Mouse (Mus musculus) megakaryocyte, embryonic 14.5 days (primary cell): Measurements from ENCODE around the gene Natd1. TPM values are rescaled to one million over a fixed set of nuclear protein-coding genes. Genes with fewer than 3 reads are reported as not detected.

ENCODE experiments used
- H3K27me3 ChIP-seq: replicated peaks from 2 replicates; pipeline ENCODE3; 2012; ENCODE audit warnings: inconsistent platforms
- H3K36me3 ChIP-seq: replicated peaks from 2 replicates; pipeline ENCODE3; 2012; ENCODE audit warnings: low read length, inconsistent platforms, mixed read lengths
- H3K4me1 ChIP-seq: 2 replicates; pipeline ENCODE4 v1.6.1; 2012; ENCODE audit warnings: inconsistent platforms
- H3K4me3 ChIP-seq: replicated peaks from 2 replicates; pipeline ENCODE3; 2012; ENCODE audit warnings: moderate library complexity, mild to moderate bottlenecking, inconsistent platforms
- H3K9me3 ChIP-seq: 2 replicates; pipeline ENCODE4 v1.6.1; 2012; ENCODE audit warnings: inconsistent platforms
- FLI1 ChIP-seq: IDR thresholded peaks from 2 replicates; pipeline ENCODE4 v1.6.1; 2012; ENCODE audit warnings: low read length, inconsistent platforms, mixed read lengths
- GATA1 ChIP-seq: IDR thresholded peaks from 3 replicates; pipeline ENCODE4 v1.6.1; 2012; ENCODE audit warnings: mixed read lengths, low read length, inconsistent platforms, borderline replicate concordance
- polyA plus RNA-seq: library from polyadenylated mRNA; stranded (reverse); fragments of >175 nt; gene quantifications from 2 replicates; pipeline ENCODE4 v1.2.3, GENCODE M21; 2012; ENCODE audit warnings: low replicate concordance; ENCODE audit not compliant: insufficient read depth

Gene Natd1
- 2.5 and 7.8 TPM in 2 replicates for polyA plus RNA-seq

DNA sequence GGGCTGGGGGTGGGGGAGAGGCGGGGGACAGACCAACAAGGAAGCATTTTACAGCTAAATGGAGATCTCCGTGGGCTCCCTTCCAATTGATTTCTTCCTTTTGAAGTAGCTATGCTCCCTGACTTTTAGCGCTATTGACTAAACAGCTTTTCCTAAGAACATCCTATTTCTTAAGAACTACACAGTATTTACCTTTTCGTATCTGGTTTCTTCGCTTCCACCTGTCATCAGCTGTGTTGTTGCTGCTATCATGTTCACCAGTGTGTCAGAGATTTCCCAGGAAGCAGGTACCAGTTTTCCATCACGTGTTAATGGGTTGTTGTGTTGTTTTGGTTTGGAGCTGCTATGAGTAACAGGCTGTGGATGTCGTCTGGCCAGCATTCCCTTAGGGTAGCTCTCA, at the start of gene Natd1:
TSS of gene Natd1 (minus strand) at position 260 of the 400 bp plus-strand sequence.
- H3K27me3 ChIP-seq = peaks cover 27% of the 10 kb centered on the region
- peak within 1 kb of the TSS; percentile 97 for H3K4me3 ChIP-seq
- no peaks in the 10 kb centered on the region for H3K9me3 ChIP-seq
- TF ChIP-seq GATA1 = no peak
- no peak for TF ChIP-seq FLI1
- H3K36me3 ChIP-seq = no peaks in the 10 kb centered on the region
- H3K4me1 ChIP-seq = peaks cover 57% of the 10 kb centered on the region

DNA sequence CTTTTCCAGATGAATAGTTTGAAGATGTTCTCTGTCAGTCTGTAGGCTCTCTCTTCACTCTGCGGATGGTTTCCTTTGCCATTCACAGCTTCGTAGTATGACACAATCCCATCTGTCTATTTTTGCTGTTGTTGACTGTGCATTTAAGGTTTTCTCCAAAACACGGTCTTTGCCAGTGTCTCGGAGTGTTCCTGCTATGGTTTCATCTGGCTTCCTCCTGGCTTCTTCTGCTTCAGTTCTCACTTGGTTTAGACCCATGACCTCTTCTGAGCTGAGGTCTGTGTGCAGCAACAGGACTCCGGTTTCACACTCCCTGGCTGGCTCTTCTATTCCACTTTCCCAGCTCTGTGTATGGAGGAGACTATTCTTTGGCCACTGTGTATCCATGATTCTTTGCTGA, 48.2 kb upstream of the Natd1 start:
- no peak overlapping the region for H3K4me3 ChIP-seq
- H3K4me1 ChIP-seq = peaks cover 7% of the 10 kb centered on the region
- TF ChIP-seq GATA1 = no peak
- TF ChIP-seq FLI1 = no peak
- H3K27me3 ChIP-seq = peaks cover 33% of the 10 kb centered on the region
- no peaks in the 10 kb centered on the region for H3K36me3 ChIP-seq
- H3K9me3 ChIP-seq = peaks cover 6% of the 10 kb centered on the region

DNA sequence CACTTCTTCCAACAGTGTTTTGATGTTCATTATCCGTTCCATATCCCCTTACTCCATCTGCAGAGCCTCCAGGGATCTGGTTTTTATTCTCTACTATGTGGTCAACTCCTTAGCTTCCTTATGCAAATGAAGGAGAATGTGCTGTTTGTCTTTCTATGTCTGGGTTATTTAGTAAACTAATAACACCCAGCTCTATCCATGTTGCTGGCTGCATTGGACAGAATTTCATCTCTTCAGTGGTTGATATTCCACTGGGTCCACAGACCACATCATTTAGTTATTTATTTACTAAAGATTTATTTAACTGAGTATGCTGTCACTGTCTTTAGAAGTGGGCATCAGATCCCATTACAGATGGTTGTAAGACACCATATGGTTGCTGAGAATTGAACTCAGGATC, 46.6 kb upstream of the Natd1 start:
- TF ChIP-seq FLI1 (no peak), GATA1 (no peak)
- Histone ChIP-seq H3K4me3 (no peak overlapping the region), H3K27me3 (peaks cover 33% of the 10 kb centered on the region), H3K9me3 (peaks cover 6% of the 10 kb centered on the region), H3K36me3 (no peaks in the 10 kb centered on the region), H3K4me1 (peaks cover 9% of the 10 kb centered on the region)

DNA sequence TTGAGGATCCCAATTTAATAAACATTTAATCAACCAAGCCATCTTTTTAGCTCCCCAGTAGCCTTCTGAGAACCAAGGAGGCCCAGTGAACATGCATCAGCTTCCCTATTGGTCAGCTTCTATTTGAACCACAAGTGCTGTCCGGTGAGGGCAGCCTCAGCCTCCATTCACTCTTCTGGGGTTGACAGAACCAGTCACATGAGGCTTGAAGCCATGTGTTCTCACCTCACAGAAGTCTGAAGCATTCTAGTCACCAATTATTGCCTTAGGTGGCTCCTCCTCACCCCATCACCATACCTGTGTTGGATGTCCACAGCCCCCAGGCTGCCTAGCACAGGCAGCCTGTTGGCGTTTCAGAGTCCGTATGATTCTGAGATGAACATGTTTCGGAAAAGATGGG, 44.4 kb upstream of the Natd1 start:
- peaks cover 3% of the 10 kb centered on the region; the same call in 1 of the 2 replicates for H3K9me3 ChIP-seq
- H3K36me3 ChIP-seq = peaks cover 16% of the 10 kb centered on the region
- peaks cover 25% of the 10 kb centered on the region for H3K27me3 ChIP-seq
- H3K4me1 ChIP-seq = peaks cover 12% of the 10 kb centered on the region
- no peak for TF ChIP-seq FLI1
- TF ChIP-seq GATA1 = no peak
- no peak overlapping the region for H3K4me3 ChIP-seq

DNA sequence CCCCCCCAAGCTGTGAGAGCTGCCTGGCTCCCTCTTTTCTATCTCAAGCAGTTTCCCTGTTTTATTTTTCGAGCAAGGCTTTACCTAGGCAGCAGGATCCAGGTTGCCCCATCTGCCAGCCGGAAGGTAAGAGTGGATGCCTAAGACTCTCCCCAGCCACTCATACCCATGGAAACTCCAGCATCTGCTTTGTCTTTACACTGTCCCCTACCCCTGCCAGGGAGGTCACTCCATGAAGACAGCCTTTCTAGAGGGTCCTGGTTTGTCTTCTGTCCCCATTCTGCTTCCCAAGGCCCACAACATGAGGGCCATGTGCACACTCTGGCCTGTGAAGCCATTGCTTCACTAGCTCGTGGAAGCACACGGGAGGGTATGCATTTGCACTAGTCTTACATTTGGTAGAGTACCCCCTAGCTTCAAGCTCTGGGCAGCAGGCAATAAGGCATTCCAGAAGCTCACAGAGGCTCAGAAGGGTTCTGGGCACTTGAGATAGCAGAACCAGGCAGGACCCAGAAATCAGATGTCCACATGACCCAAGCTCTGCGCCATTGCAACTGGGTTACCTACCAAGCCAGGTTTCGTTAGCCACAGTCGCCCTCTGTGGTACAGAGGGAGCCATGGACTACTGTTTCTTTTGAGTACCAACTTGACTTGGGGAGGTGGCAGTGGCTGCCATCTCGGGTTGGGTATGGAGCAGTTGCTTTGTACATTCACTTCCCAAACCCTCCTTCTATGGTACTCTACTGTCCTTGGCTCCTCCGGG, 41.3 kb upstream of the Natd1 start:
- Histone ChIP-seq H3K4me1 (peaks cover 13% of the 10 kb centered on the region), H3K4me3 (no peak overlapping the region), H3K36me3 (peaks cover 48% of the 10 kb centered on the region), H3K27me3 (peaks cover 17% of the 10 kb centered on the region), H3K9me3 (peaks cover 3% of the 10 kb centered on the region; the same call in 1 of the 2 replicates)
- TF ChIP-seq GATA1 (no peak), FLI1 (no peak)

DNA sequence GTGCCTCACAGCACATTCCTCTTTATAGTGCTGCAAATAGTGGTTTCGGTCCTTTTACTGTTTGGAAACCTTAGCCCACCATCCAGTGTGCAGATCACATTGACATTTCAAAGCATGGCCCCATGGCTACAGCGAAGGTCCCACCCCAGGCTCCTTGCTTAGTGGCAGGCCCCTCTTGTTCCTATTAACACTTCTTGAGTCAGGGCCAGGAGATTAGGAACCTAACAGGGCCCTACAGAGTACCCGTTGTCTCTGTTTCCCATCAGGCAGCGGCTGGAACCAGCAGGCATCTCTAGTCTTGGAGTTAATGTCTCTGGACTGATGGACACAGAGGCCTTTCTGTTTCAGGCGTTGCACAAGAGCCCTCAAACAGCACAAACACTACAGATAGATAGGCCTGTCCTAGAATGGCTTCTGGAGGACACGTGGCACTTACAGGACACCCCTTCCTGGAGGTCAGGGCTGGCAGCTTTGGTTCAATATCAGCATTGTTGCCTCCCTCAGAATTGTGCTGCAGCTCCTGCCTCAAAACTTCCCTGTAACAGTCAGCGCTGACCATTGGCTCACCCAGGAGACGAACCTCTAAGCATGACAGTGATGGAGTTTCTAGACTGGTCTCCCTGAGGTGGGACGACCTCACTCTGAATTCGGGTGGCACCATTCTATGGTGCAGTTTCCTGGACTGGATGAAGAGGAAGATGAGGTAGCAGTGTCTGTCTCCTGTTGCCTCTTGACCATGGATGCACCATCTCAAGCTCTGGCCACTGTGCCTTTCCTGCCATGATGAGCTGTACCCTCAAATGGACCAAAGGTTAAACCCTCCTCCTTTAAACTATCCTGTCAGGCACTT, 39.9 kb upstream of the Natd1 start:
- Histone ChIP-seq H3K4me1 (peaks cover 13% of the 10 kb centered on the region), H3K4me3 (no peak overlapping the region), H3K36me3 (peaks cover 61% of the 10 kb centered on the region), H3K27me3 (peaks cover 17% of the 10 kb centered on the region), H3K9me3 (no peaks in the 10 kb centered on the region)
- no peak for TF ChIP-seq FLI1

DNA sequence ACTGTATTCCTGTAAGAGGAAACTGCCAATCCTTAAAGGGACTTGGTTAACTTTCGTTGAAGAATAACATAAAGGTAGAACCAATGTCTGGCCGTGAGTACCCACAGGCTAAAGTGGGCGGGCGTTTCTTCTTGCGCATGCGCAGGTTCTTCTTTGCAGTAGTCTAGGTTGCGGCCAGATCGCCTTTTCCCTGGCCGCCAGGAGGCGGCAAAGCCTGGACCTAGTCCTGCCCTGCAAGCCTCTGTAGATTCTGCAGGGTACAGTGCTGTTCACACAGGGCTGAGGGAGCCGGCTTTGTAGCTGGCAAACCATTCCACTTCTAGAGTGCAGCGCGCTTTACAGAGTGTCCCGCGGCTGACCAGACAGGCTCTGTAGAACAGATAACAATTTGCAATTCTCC, 39.3 kb upstream of the Natd1 start:
- H3K4me1 ChIP-seq = peaks cover 13% of the 10 kb centered on the region
- peaks cover 13% of the 10 kb centered on the region for H3K27me3 ChIP-seq
- no peak for TF ChIP-seq FLI1
- no peak for TF ChIP-seq GATA1
- peaks cover 68% of the 10 kb centered on the region for H3K36me3 ChIP-seq
- H3K9me3 ChIP-seq = no peaks in the 10 kb centered on the region
- H3K4me3 ChIP-seq = no peak overlapping the region

DNA sequence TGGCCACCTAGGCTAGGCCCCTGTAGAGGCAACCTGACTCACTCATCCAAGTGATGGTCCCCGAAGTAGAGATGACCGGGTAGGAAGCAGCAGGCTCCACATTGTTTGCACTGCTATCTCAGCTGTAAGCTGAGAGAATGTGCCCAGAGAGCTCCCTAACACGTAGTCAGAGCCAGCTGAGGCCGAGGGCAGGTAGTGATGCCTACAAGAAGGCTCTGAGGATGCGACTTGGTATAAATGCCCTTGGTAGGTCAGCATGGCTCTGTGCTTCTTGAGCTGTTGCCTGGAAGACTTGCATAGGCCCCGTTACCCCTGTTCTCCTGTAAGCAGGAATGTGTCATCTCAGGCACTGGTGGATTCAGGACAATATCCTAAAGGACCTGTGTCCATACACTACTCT, 38.4 kb upstream of the Natd1 start:
- Histone ChIP-seq H3K4me1 (peaks cover 8% of the 10 kb centered on the region), H3K4me3 (no peak overlapping the region), H3K27me3 (peaks cover 7% of the 10 kb centered on the region), H3K9me3 (no peaks in the 10 kb centered on the region), H3K36me3 (peaks cover 76% of the 10 kb centered on the region)
- TF ChIP-seq FLI1 (no peak), GATA1 (no peak)

DNA sequence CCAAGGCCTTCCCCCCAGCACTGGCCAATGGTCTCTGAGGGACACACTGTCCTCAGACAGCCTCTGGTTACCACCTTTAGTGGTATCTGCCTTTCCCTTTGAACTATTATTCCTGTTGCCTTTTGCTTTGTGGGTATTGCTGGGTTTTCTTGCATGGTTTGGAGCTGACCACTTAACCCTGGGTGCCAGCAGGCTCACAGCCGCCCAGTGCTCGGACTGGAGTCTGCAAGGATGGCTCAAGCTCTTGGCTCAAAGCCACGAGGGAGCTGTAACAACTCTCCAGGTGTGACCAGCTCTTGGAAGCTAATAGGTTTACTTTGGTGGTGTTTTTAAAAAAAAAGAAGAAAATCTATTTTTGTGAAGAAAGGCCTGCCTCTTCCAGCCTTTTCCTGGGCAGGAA, 37.8 kb upstream of the Natd1 start:
- TF ChIP-seq GATA1 (no peak), FLI1 (no peak)
- H3K4me1 ChIP-seq = 0 out of 2 replicates have a peak, but pooled peaks cover 4% of the 10 kb centered on the region
- no peaks in the 10 kb centered on the region for H3K9me3 ChIP-seq
- peaks cover 5% of the 10 kb centered on the region for H3K27me3 ChIP-seq
- peaks cover 82% of the 10 kb centered on the region for H3K36me3 ChIP-seq
- no peak overlapping the region for H3K4me3 ChIP-seq

DNA sequence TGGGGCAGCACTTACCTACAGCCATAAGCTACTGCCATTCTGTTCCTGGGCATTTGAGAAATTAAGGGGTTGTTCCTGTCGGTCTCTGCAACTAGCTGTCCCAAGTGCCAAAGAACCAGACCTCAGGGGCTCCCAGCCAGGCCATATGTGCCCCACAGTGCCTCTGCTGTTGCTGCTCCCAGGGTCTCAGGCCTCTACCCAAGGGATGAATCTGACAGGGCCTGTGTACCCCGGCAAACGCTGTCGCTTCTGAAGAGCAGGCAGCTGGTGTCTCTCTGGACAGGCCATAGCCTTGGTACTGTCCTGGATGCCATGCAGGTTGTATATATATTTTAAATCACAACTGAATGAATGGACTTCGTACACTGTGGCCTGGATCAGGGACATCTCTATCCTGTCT, 37.3 kb upstream of the Natd1 start:
- peaks cover 87% of the 10 kb centered on the region for H3K36me3 ChIP-seq
- TF ChIP-seq FLI1 = no peak
- TF ChIP-seq GATA1 = no peak

More for the DNA sequence above, 37.3 kb upstream of the Natd1 start:
- Histone ChIP-seq H3K4me1 (0 out of 2 replicates have a peak, but pooled peaks cover 4% of the 10 kb centered on the region), H3K27me3 (peaks cover 4% of the 10 kb centered on the region), H3K4me3 (no peak overlapping the region), H3K9me3 (no peaks in the 10 kb centered on the region)
